Mouse (Mus musculus): ENCODE data around the gene Nudt14.
A peak's percentile ranks its signal among the peaks of the same experiment; 100 is the strongest.

DNA sequence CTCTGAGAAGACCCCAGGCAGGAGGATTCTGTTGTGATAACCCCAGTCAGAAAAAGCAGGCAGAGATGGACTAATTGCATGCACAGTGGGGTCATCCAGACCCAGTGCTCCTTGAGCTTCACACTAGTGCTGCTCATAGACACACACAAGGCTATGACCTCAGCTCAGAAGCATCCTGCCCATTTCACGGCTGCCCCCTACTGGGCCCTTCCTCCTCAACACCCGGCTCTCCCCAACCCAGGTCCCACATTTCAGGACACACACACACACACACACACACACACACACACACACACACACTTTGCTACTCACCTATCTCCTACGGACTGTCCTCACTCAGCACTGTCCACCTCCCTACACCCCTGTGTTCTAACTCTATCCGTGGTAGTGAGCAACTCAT lies 16.4 kb upstream of the Nudt14 start:
- no peak for TF ChIP-seq EP300 (IDR thresholded peaks at IDR 0.05; ENCODE audit: insufficient read depth, low read depth, low read length)
- peak; percentile 64 for TF ChIP-seq CTCF (IDR thresholded peaks at IDR 0.05)

All from heart, adult 2 months (tissue).